Mouse (Mus musculus) ovary, postnatal 36 days (tissue): ENCODE data around the gene Dynlrb1.

Source experiments
- DNase-seq: peaks from one replicate; pipeline ENCODE4 v3.0.0; 2022; ENCODE audit warnings: low spot score, mixed read lengths

Gene Dynlrb1

GRCm38 (mm10) chr2:155280116-155280515 is 43.8 kb downstream of the Dynlrb1 start:
- no peak for DNase-seq

- no peak for DNase-seq
Measured at GRCm38 (mm10) chr2:155283793-155284192, 47.5 kb downstream of the Dynlrb1 start.

GRCm38 (mm10) chr2:155284647-155285046 is 48.3 kb downstream of the Dynlrb1 start:
- DNase-seq, result no peak

- no peak for DNase-seq
Measured at GRCm38 (mm10) chr2:155285744-155286143, 49.4 kb downstream of the Dynlrb1 start.

GRCm38 (mm10) chr2:155287456-155288250 is 51.3 kb downstream of the Dynlrb1 start:
- DNase-seq, result no peak

GRCm38 (mm10) chr2:155290066-155290465 is 53.7 kb downstream of the Dynlrb1 start:
- no peak for DNase-seq

- DNase-seq, result peak; percentile 37
Measured at GRCm38 (mm10) chr2:155293382-155293781, 57.0 kb downstream of the Dynlrb1 start.

- DNase-seq, result no peak
Measured at GRCm38 (mm10) chr2:155293946-155294345, 57.6 kb downstream of the Dynlrb1 start.

- DNase-seq, result no peak
Measured at GRCm38 (mm10) chr2:155295453-155295852, 59.1 kb downstream of the Dynlrb1 start.

- no peak for DNase-seq
Measured at GRCm38 (mm10) chr2:155299563-155299962, 63.2 kb downstream of the Dynlrb1 start.
